Mouse (Mus musculus) urinary bladder, postnatal 14 days (tissue): Measurements from ENCODE around the gene Clybl.

Source experiments
- DNase-seq: peaks from one replicate; pipeline ENCODE4 v3.0.0; 2021; ENCODE audit warnings: low spot score

Gene Clybl

GRCm38 (mm10) chr14:122386281-122387130, 205.0 kb downstream of the Clybl start:
- no peak for DNase-seq

- DNase-seq = no peak
Measured at GRCm38 (mm10) chr14:122387781-122388180, 206.3 kb downstream of the Clybl start.

GRCm38 (mm10) chr14:122388431-122389031, 207.0 kb downstream of the Clybl start:
- DNase-seq = no peak

GRCm38 (mm10) chr14:122389684-122390370, 208.3 kb downstream of the Clybl start:
- no peak for DNase-seq

- DNase-seq = no peak
Measured at GRCm38 (mm10) chr14:122390935-122391334, 209.4 kb downstream of the Clybl start.

GRCm38 (mm10) chr14:122393119-122393518, 211.6 kb downstream of the Clybl start:
- DNase-seq = no peak

- DNase-seq = no peak
Measured at GRCm38 (mm10) chr14:122398676-122399075, 217.2 kb downstream of the Clybl start.

- no peak for DNase-seq
Measured at GRCm38 (mm10) chr14:122399906-122400305, 218.4 kb downstream of the Clybl start.

GRCm38 (mm10) chr14:122401886-122402285, 220.4 kb downstream of the Clybl start:
- no peak for DNase-seq

GRCm38 (mm10) chr14:122402716-122403258, 221.3 kb downstream of the Clybl start:
- no peak for DNase-seq

GRCm38 (mm10) chr14:122403422-122403940, 222.0 kb downstream of the Clybl start:
- DNase-seq = no peak

GRCm38 (mm10) chr14:122404596-122405154, 223.2 kb downstream of the Clybl start:
- no peak for DNase-seq

GRCm38 (mm10) chr14:122405236-122405635, 223.7 kb downstream of the Clybl start:
- no peak for DNase-seq

- no peak for DNase-seq
Measured at GRCm38 (mm10) chr14:122405897-122406540, 224.5 kb downstream of the Clybl start.

GRCm38 (mm10) chr14:122406541-122407219, 225.2 kb downstream of the Clybl start:
- no peak for DNase-seq

GRCm38 (mm10) chr14:122412841-122413541, 231.5 kb downstream of the Clybl start:
- DNase-seq = no peak

GRCm38 (mm10) chr14:122413542-122413928, 232.0 kb downstream of the Clybl start:
- DNase-seq = no peak

GRCm38 (mm10) chr14:122414786-122415185, 233.3 kb downstream of the Clybl start:
- DNase-seq = no peak

- no peak for DNase-seq
Measured at GRCm38 (mm10) chr14:122416166-122416771, 234.8 kb downstream of the Clybl start.

GRCm38 (mm10) chr14:122424441-122424840, 242.9 kb downstream of the Clybl start:
- DNase-seq = no peak
